Mouse (Mus musculus) fat pad, adult 2 months (tissue): ENCODE data around the gene Cldn13.
"Not testable (repeated sequence)": the region's sequence is repeated elsewhere in the genome, so short reads cannot be mapped to it uniquely, and the experiment has no call there.

Experiments
- DNase-seq: peaks from one replicate; pipeline ENCODE4 v3.0.0-alpha.2; 2011; ENCODE audit warnings: low read depth, low spot score; ENCODE audit errors: extremely low read depth

Cldn13 gene

GRCm38 (mm10) chr5:134915311-134915710 lies at the start of gene Cldn13:
Cldn13 (minus strand) TSS chr5:134915526.
- no peak for DNase-seq

DNA sequence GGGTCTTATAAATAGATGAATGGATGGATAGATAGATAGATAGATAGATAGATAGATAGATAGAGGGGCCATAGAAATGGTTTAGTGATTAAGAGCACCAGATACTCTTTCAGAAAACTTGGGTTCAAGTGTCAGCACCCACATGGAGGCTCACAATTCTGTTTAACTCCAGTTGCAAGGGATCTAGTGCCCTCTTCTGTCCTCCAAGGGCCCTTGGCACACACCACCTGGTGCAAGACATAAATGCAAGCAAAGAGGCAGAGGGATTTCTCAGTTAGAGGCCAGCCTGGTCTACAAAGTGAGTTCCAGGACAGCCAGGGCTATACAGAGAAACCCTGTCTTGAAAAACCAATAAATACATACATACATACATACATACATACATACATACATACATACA lies 49.3 kb upstream of the Cldn13 start:
- DNase-seq = not testable (repeated sequence)

- DNase-seq = no peak
Observed at GRCm38 (mm10) chr5:134963546-134963945, 48.2 kb upstream of the Cldn13 start.

- no peak for DNase-seq
Observed at GRCm38 (mm10) chr5:134961519-134961918, 46.2 kb upstream of the Cldn13 start.

DNA sequence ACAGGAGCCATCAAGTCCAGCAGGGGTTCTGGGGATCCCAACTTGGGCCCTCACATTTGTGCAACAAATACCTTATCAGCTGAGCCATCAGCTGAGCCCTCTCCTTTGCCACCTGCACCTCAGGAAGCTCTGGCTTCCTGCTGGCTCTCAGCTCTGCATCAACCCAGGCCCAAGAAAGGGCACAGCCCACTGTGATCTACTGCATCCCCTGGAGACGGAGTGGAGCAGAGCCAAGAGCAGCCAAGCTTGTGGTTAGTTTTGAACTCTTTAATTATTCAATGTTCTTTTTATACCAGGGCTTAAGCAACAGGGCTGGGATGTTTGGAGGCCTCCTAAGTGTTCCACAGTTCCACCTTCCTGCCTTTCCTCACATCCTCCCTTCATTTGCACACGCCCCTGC lies 45.1 kb upstream of the Cldn13 start:
- DNase-seq = no peak

GRCm38 (mm10) chr5:134959114-134959513 lies 43.8 kb upstream of the Cldn13 start:
- DNase-seq = no peak

DNA sequence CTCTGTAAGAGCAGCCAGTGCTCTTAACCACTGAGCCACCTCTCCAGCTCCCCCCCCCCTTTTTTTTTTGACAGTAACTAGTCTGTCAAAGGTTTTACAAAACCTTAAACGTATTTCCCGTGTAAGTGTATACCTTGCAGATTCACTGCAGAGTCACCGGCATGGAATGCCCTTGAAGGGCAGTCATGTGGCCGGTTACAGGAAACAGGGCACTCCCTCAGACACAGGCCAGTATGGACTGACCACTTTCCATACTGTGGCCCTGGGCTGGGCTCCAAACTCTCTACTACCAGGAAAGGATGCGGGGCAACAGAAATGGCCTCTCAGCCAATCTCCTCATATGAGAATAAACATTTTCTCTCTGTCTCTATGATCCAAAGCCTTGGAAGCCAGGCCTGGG lies 40.2 kb upstream of the Cldn13 start:
- no peak for DNase-seq

DNA sequence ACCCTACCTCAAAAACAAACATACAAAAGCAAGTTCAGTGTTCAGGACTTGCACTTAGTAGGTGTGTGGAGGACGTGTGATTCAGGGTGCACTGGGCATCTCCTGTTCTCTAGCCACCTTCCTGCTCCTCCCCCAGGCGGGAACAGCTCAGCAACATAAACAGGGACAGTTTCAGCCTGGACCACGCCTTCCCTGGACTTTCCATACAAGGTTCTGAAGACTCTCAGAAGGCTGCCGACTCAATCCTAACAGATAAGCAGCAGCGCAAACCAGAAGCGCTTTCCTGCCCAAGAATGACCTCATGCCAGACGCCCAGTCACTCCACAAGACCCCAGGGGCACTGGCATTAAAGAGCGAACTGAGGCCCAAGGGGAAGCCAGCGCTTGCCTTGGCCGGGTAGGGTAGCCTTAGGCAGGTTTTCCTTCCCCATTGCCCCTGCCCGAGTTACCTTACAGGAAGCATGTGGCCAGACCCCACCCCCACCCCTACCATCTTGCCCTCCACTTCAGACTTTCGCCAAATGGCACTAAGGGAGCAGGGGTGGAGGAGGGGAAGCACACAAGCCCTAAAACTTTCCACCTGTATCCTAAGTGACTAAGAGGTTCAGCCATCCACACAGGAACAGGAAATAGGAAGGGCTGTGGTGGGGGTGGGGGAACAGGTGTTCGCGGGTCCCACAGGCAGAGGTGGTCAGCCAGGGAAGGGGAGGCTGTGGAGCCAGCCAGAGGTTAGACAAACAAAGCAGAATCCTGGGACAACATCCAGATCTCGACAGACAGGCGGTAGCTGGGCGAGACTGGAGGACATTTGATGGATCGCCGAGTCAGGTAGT lies 35.9 kb upstream of the Cldn13 start:
- no peak for DNase-seq

GRCm38 (mm10) chr5:134948085-134948439 lies 32.7 kb upstream of the Cldn13 start:
- no peak for DNase-seq

GRCm38 (mm10) chr5:134947420-134948084 lies 32.2 kb upstream of the Cldn13 start:
- DNase-seq = no peak

GRCm38 (mm10) chr5:134946857-134947255 lies 31.5 kb upstream of the Cldn13 start, which contains the start of gene Cldn4:
Cldn4 (minus strand) TSS chr5:134946934.
- DNase-seq = no peak

DNA sequence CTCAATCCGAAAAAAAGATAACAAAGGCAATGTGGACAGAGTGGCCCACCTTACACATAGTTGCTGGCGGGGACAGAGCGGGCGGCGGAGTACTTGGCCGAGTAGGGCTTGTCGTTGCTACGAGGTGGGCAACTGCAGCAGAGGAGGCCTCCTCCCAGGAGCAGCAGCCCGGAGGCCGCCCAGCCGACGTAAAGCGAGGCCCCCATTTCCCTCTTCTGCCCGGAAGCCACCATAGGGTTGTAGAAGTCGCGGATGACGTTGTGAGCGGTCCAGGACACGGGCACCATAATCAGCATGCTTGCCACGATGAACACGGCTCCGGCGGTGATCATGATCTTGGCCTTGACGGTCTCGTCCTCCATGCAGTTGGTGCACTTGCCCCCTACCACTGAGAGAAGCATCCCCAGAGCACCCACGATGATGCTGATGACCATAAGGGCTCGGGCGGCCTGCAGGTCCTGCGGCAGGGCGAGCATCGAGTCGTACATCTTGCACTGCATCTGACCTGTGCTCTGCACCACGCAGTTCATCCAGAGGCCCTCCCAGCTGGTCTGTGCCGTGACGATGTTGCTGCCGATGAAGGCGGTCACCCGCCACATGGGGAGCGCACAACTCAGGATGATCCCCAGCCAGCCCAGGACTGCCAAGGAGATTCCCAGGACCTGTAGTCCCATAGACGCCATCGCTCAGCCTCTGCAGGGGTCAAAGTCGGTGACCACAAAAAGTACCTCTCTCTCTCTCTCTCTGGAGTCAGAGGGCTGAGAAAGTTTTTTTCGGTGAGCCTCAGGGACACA lies 30.9 kb upstream of the Cldn13 start:
- no peak for DNase-seq

- DNase-seq = no peak
Observed at GRCm38 (mm10) chr5:134945266-134945959, 30.1 kb upstream of the Cldn13 start.

GRCm38 (mm10) chr5:134944179-134944578 lies 28.9 kb upstream of the Cldn13 start:
- DNase-seq = no peak

GRCm38 (mm10) chr5:134942740-134943139 lies 27.4 kb upstream of the Cldn13 start:
- DNase-seq = no peak

DNA sequence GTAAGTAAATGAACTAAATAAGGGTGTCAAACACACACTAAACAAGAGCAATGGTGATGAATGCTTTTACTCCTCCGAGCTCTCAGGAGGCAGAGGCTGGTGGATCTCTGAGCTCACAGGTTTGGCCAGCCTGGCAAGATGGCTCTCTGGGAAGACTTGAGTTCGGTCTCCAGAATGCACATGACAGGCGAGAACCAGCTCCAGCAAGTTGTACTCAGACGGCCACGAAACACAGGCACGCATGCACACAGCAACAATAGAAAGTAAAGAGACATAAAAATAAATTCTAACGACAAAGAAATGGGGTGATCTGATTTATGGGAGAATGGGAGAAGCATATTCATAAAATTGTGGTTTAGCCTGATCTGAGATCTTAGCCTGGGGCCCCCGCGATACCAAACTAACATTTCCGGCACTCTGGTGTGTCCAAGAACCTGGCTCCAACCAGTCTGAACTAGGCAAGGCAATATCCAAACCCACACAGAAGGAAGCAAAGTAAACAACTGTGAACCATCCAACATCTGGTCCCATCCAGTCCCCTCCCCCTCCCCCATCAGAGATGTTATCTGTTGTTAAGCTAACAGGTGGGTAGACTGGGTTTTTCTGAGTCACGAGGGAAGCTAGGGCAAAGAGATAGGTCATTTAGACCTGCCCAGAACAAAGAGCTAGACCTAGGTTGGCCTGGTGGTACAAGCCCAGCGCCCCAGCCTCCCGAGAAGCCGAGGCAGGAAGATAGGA lies 26.3 kb upstream of the Cldn13 start:
- DNase-seq = no peak

GRCm38 (mm10) chr5:134939554-134939953 lies 24.2 kb upstream of the Cldn13 start:
- not testable (repeated sequence) for DNase-seq

DNA sequence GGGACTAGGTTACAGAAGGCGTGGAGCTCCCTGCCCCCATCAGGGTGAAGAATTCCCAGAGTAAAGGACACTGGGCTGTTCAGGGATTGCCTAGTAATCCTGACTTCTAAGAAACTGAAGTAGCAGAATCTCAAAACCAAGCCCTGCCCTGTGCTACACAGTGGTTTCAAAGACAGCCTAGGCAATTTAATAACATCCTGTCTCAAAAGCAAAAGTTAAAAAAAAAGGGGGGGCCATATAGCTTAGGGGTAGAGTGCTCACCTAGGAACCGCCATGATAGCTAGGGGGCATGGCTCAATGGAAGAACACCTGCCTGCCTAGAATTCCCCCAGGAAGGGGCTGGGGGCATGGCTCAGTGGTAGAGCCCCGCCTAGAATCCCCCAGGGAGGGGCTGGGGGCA lies 23.7 kb upstream of the Cldn13 start:
- no peak for DNase-seq

- DNase-seq = no peak
Observed at GRCm38 (mm10) chr5:134936626-134937185, 21.4 kb upstream of the Cldn13 start.

DNA sequence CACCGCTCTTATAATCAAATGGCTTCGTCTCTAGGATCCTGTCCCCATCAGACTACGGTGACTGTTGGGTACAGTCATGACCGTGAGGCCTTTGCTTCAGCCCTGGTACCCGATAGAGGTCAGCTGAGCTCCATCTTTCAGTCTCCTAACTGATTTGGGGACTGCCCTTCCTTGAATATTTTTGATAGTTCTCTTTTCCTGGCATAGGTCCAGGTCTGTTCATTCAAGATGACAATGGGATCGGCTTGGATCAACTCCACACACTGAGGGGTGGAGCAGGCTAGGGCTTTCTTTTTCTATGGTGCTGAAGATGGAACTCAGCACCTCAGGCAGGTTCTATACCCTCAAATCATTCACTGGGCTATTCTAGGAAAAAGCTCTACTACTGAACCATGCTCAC lies 20.7 kb upstream of the Cldn13 start:
- DNase-seq = no peak
